Mouse (Mus musculus) adipocyte (in vitro differentiated cells): Measurements from ENCODE around the gene Cep295nl.
A peak's percentile ranks its signal among the peaks of the same experiment; 100 is the strongest.
"Not testable (repeated sequence)": the region's sequence is repeated elsewhere in the genome, so short reads cannot be mapped to it uniquely, and the experiment has no call there.

Source experiments
- DNase-seq: peaks from one replicate; pipeline ENCODE4 v3.0.0-alpha.2; 2016; ENCODE audit warnings: low spot score

The Cep295nl gene

DNA sequence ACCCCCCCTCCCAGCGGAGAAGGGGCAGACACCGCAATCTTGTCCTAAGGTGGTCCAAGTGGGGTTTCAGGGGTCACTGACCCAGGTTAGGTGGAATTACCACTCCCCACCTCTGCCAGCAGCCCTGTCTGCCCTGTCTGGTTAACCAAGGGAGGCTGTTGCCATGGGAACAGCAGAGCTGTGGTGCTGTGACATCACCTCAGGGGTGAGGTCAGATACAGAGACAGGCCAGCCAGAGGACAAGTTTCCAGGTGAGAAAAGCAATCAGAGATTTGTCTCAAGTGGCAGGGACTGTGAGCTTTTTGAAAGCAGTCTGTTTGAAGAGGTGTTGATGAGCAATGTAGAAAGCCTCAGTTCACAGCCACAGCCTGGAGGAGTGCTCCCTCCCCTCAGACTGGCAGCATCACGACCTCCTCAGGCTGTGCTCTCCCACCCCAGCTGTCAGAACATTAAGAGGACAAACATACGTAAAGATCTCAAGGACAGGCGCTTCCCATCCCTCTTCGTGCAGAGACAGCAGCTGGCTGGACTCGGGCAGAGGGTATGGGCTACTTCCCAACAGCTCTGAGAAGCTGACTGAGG, at the start of gene Cep295nl:
Gene Cep295nl, minus strand, starts transcription at position 101 of the 582 bp plus-strand sequence.
- no peak for DNase-seq

DNA sequence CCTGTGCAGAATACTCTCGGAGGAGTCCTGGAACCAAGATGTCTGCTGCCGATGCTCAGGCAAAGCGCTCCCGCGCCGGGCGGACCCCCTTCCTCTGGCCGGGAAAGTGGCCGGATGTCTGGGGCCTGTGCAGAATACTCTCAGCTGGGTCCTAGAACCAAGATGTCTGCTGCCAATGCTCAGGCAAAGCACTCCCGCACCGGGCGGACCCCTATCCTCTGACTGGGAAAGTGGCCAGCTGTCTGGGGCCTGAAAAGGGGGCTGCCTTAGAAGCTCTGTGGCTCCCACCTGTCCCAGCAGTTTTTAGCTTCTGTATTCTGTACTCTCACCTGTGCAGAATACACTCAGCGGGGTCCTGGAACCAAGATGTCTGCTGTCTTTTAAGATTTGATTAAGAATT, 45.5 kb upstream of the Cep295nl start:
- DNase-seq, result not testable (repeated sequence)

DNA sequence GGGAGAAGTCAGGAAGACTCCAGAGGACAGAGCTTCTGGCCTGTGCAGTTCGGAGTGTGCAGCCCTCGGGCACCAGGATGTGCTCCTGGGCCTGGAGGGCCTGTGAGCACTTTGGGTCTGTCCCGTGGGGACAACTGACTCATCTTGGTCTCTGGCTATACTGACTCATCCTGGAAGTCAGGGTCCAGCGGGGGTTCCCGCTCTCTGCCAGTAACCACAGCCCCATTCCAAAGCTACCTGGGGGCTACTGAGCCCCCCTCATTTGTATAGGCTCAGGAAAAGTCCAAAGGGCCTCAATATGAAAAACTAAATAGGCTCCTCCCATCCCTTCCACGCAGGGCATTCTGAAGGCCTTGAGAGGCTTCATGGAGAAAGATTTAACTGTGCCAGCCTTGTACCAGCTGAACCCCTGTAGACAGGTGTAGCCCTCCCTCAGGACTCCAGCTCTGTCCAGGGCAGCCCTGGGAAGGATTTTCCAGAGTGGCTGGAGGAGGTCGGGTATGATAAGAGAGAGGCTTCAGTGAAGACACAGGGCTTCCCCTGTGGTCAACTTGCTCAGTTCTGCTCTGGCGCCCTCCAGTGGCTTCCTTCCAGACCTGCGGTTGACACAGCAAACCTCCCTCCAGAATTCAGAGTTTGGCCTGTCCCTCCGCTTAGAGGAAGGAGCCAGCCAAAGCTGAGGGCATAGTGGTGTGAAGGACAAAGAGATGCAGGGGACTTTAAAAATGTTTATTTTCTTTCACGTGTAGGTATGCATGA, 37.1 kb upstream of the Cep295nl start:
- DNase-seq, result peak; percentile 93

DNA sequence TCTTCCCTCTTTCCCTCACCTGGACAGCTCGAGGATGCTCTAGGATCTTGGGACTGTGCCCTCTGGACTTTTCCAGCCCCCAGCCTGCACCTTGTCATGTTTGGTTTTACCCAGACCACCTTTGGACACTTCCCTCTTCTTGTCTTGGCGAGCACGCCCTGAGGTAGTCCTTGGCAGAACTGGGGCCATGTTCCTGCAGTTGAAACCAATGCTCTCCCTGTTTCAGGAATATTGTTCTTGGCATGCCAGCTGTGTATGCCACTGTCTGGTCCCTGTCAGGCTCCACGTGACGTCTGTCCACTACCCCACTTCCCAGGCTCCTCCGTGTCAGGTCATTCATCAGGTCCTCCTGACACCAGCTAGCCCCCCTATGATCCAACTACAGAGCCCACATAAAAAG, 36.4 kb upstream of the Cep295nl start:
- DNase-seq, result no peak

DNA sequence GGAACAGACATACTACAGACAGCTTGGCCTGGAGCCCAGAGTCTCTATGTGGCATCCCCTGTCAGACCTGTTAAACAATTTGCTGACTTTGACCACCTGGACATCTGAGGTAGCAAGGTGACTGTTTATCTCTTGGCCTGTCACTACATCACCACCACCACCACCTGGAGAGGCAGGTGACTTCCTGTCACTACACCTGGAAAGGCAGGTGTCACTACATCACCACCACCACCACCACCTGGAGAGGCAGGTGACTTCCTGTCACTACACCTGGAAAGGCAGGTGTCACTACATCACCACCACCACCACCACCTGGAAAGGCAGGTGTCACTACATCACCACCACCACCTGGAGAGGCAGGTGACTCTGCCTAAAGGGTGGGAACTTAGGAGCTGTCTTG, 34.0 kb upstream of the Cep295nl start:
- DNase-seq, result not testable (repeated sequence)

DNA sequence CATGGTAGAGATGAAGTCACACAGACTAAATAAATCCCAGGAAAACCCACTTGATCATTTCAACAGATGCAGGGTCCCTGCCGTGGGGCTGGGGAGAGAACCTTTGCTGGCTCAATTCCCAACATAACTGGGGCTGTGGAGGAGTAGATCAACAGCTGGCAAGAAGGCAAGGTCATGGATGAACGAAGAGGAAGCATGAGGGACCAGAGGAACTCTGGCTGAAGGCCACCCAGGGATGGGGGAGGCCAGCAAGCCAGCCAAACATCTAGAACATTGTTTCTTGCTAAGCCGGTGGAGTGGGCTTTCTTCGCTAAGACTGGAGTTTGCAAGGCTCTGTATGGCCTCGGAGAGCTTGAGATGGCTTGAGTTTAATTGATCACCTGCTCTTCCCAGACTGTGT, 33.6 kb upstream of the Cep295nl start:
- no peak for DNase-seq

DNA sequence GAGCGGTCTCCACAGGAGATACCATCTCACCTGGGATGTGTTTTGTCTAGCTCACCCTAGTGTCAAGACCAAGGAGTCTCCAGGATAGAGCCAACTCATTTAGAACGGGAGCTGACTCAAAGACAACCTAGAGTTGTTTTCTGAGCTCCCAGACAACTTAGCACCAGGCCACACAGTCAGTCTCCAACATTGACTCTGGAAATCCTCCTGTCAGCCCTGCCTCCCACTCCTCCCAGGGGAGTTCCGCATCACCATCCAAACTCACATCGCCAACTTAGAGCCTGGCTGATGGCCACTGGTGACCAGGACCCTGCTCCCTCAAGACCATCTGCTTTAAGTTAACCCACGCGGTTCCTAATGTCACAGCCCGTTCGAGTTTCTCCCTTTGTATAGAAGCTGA, 33.2 kb upstream of the Cep295nl start:
- no peak for DNase-seq

DNA sequence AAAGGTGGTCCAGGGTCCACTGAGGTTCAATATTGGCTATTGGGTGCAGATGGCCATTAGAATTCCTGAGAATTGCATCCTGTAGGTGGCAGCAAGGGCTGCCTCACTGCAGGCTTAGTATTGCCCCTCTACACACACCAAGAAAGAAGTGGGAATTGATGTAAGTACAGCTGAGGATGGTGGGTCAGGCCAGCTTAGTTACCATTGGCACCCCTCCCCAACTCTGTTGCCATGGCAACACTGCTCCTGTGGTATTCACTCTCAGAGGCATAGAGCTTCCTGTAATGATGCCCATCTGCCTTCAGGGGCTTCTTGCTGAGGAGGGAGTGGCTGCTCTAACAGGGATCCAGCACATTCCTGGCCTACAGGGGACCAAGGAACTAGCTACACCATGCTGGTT, 32.7 kb upstream of the Cep295nl start:
- no peak for DNase-seq

DNA sequence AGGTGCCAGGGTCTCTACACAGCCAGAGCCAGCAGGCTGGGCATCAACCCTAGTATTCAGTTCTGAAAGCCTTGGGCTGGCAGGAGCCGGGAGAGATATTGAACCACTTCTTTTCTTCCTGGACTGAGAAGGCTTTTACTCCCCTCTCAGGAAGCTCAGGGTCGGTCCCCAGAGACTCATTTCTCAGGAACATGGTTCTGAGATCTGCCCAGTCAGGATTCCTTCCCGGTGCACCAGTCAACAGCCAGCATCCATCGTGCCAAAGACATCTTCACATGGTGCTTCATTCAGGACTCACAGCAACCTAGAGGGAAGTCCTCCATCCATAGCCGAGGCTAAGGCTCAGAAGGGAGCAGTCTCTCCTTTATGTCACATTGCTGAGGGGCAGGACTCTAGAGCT, 32.2 kb upstream of the Cep295nl start:
- DNase-seq, result no peak

DNA sequence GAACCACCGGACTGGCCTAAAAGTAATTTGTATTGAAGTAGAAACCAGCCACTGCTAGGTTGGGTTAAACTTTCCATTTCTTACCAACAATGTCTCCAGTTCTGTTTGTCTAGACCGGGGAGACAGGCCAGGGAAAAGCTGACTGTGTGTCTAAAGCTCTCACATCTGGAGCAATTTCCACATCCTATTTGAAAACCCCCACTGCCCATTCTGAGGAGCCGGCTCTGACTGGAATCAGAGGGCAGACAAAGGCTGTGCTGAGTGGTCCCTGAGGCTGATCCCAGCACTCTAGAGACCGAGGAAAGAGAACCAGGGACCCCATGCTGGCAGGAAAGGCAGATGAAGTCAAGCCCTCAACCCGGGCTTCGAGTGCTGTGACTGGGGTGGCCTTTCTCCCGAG, 30.3 kb upstream of the Cep295nl start:
- peak; percentile 29 for DNase-seq

DNA sequence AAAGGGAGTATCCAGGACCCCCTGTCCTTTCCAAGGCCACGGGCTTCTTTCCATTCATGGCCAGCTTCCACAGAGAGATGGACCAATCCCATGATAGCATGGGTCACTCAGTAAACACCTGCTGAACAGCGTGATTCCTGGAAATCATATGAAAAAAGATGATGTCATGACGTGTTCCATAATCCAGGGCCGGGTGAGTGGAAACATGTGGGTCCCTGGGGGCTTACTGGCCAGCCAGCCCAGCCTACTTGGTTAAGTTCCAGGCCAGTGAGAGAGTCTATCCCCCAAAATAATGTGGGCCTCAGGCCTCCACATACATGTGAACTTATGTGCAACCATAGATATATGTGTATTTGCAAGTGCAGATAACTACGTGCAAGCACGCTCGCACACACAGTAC, 29.6 kb upstream of the Cep295nl start:
- no peak for DNase-seq

DNA sequence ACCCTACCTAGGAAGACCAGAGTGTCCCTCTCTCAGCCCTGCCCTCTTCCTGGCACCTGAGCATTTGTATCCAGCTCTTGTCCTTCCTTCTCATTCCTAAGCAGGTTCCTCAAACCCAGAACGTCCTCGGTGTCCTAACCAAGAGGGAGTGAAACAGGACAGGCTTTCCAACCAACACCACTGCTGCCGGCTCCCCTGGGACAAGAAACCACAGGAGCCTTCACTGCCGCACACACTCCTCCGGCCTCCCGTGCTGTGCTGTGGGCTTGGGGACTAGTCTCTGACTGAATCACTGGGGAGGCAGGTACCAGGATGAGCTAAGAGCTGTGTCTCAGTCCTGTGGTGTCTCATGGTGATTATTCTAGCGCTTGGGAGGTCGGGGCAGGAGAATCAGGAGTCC, 27.4 kb upstream of the Cep295nl start:
- DNase-seq, result no peak

DNA sequence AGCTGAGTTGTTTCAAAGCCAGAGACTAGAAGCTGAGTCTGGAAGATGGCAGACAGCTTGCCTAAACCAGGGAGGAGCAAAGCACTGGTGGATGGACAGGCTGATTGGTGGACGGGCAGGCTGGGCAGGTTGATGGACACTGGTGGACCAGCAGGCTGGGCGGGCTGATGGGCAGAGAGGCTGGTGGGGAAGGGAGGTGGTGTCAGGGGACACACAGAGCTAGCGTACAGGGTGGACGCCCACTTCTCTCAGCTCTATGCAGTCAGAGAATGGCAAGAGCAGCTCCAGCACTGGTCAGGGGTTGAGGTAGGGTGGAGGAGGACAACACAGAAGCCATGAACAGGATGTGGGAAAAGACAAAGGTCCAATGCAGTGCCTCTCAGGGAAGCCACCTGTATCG, 27.0 kb upstream of the Cep295nl start:
- DNase-seq, result no peak

DNA sequence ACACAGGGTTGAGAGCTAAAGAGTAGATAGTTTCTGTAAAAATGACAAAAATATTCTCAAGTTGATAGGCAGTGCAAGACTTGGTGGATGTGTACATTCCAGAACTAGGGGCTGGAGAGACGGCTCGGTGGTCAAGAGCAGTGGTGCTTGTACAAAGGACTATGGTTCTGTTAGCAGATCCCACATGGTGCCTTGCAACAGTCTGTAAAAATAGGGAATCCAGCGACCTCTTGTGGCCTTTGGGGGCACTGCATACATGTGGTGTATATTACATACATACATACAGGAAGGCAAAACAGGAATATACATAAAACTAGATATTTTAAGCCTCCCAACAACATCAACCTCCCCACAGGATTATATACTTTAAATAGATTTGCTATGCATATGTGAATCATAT, 26.0 kb upstream of the Cep295nl start:
- no peak for DNase-seq

DNA sequence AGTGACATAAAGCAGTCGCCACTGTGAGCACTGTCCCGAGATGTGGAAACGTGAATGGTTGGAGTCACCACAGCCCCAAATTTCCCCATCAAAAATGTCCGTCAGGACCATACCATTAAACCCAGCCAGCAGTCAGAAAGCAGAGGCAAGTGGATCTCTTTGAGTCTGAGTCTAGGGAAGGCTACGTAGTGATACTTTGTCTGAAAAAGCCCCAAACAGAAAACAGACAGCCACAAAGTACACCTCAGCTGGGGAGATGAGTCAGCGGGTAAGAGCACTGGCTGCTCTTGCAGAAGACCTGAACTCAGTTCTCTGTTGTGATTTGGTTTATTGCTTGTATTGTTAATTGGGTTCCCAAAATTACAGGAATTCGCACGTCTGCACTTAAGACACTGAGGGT, 24.3 kb upstream of the Cep295nl start:
- no peak for DNase-seq

DNA sequence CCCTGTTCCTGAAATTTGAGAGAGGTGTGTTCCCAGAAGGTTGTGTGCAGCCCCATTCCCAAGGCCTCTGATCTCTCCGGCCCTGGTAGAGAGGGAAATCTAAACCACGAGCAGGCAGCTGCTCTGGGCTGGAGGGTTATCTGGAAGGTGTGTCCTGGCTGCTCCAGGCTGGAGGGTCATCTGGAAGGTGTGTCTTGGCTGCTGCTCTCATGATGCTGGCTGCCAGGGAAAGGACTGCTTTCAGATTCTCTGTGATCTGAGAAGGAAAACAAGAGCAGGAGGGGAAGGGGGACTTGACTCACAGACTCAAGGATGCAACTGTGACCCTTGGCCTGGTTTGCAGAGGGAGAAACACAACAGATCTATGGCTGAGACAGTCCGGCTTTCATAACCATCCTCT, 23.8 kb upstream of the Cep295nl start:
- DNase-seq, result peak; percentile 22

DNA sequence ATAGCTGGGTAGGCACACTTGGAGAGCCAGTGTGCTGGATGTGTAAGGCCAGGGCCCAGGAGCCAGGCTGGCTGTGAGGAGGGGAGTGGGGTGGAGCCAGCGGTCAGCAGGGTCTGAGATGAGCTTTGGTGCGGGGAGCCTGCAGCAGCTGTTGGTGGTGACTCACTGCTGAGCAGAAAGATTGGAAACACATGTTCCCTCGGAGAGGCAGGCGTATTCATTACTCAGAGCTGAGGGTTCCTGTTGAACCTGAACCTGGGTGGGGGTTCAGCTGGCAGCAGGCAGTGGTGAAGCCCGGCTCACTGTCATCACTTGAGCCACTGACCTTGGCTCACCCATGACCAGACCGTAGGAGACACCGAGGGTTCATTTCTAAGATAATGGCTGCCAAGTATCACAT, 22.9 kb upstream of the Cep295nl start:
- DNase-seq, result peak; percentile 59

DNA sequence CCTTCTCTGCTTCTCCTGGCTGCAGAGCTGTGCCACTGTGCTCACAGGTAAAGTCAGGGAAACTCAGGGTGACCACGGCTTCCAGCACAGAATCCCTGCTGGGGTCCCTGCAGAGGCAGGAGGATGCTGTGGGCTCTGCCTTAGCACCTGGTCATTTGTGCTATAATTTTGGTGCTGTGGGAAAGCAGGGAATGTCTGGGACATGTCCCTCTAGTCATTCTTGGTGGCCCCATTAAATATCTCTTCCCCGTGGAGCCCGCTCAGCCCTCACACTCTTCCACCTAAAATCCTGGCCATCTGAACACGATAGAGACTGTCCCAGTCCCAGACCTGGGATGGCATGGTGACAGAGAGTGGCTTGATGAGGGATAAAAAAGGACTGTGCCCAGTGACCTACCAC, 21.7 kb upstream of the Cep295nl start:
- no peak for DNase-seq

DNA sequence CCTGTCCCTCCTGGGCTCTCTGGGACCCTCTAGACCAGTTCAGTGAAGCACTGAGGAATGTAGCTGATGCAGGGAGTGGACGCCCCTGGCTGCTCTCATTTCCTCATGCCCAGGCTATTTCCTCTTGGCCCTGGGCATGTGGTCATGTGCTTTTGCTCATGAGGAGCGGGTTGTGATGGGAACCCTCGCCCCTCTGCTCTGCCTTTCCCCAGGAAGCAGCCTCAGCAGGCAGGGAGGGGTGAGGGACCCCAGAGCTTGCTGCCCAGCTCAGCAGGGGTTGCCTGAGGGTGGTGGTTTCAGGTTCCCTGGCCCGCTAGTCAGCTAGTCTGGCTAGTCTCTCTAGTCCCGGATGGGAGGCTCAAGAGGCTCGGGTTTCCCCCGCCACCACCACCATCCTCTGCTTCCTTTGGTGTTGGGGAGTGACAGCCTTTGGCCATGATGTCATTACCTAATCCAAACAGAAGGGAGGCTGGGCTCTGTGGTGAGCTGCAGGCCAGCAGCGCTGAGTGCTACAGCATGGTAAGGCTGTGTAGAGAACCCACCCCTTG, 20.7 kb upstream of the Cep295nl start:
- no peak for DNase-seq

DNA sequence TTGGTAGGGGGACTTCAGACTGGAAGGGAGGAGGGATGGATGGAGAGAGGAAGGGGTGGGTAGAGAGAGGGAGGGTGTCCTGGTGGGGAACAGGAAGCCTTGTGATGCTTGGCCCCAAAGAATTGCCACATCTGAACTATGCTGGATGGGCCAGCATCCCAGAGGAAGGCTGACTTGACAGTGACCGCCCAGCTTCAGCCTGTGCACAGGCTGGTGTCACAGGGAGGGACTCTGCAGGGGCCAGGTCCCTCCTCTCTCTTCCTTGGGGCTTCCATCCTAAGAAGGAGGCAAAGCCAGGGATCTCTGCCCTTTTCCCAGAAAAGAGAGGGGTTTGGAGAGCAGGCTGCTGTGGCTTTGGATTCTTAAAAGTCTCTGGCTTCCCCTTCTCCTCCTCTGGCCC, 20.2 kb upstream of the Cep295nl start:
- DNase-seq, result no peak

DNA sequence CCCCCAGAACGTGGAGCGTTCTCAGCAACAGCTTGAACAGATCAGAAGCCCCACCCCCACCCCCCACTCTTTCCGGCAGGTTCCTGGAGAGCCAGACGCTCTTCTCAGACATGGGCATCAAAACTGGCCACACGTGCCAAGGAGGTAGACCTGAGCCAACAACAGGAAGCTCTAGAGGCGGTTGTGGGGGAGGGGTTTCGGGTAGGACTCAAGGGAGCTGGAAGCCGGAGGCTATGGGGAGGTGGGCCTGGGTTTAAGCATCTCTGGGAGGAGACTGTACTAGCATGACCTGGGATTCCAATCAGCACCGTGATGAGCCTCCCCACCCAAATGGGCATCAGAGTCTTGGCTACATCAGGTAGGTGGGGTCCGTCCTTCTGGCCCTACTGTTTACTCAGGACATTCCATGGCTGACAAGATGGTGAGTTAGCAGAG, 18.6 kb upstream of the Cep295nl start:
- no peak for DNase-seq

DNA sequence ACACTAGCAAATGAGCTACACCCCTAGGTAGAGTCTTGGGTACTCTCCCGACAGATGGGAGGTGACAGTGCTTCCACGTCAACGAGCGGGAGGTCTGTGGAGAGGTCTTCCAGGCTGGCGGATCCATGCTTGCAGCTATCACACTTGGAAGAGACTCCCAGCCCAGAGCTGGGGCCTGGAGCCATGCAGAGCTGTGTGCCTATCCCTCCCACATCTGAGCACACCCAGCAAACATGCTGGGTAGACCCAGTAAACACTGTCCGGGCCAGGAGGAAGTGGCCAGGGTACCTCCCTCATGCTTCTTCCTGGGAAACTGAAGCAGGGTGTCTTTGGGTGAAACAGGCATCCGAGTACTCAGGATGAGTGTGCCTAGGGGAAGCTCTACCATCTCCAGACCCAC, 18.2 kb upstream of the Cep295nl start:
- no peak for DNase-seq

DNA sequence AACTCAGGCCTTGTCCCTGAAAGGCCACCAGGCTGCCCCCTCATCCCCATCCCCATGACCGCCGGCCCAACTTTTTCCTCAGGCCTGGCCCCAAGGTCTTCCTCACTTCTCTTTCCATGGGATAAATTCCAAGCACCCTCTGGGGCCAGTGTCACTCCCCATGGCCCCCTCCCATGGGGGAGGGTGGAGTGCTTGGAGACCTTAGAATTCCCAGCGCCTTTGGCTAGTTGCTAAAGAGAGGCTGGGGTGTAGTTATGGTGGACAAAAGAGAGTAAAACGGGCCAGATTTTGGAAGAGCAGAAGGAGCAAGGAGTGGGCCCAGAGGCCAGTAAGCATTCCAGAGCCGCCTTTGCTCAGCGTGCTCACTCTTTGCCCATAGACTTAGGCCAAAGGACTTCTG, 13.3 kb upstream of the Cep295nl start, which contains the start of gene Timp2:
Gene Timp2, minus strand, starts transcription at position 101 of the 400 bp plus-strand sequence.
- DNase-seq, result no peak

DNA sequence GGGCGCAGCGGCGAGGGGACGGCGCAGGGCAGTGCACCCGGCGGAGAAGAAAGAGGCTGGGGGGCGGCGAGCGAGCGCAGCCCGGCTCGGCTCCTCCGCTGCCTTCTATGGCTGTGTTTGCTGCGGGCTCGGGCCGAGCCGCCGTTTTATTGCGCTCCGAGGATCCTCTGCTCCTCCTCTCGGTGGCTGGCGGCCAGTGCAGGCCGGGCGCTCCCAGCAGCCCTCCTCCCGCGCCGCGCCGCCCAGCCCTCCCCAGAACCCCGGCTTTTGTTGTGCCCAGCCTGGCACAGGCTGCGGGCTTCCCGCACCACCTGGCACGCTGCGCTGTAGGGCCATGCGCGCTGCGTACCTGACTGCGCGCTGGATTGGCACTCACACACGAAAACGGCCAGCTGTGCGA, 12.9 kb upstream of the Cep295nl start:
- peak; percentile 74 for DNase-seq
